Mouse (Mus musculus): ENCODE measurements around the gene Rpl31. TPM values are rescaled to one million over a fixed set of nuclear protein-coding genes. Genes with fewer than 3 reads are reported as not detected.

Gene Rpl31
- polyA plus RNA-seq, 1 experiment from 2014 or later, result 438 TPM

- H3K4me2 ChIP-seq, result no peak overlapping the region
- peaks cover 3% of the 10 kb centered on the region; the same call in 1 of the 2 replicates for H3K9me3 ChIP-seq (replicated peaks; ENCODE audit: control insufficient read depth, low read length)
- 0 out of 2 replicates have a peak, but pooled peaks cover 4% of the 10 kb centered on the region for H3K27me3 ChIP-seq (ENCODE audit: control insufficient read depth, insufficient read depth, low read length)
- 79% methylated on average over 3 of the region's 3 CpGs for WGBS (ENCODE audit: insufficient replicate concordance)
- no peak overlapping the region for H3K9ac ChIP-seq (ENCODE audit: low read depth, low read length)
- H3K4me3 ChIP-seq (ENCODE audit: low read depth, low read length), result no peak overlapping the region
- no peaks in the 10 kb centered on the region for H3K4me1 ChIP-seq (ENCODE audit: control insufficient read depth, insufficient read depth, low read length)
- H3K27ac ChIP-seq (ENCODE audit: low read depth, low read length), result no peak overlapping the region
- peaks cover 2% of the 10 kb centered on the region; the same call in 1 of the 2 replicates for H3K36me3 ChIP-seq (ENCODE audit: control insufficient read depth, insufficient read depth, low read length)
- ATAC-seq (replicated peaks; ENCODE audit: insufficient number of reproducible peaks, low FRiP score, low TSS enrichment), result no peak
These were observed 27.0 kb downstream of the Rpl31 start for GRCm38 (mm10) chr1:39394650-39395049.

- no peak overlapping the region for H3K9ac ChIP-seq (ENCODE audit: low read depth, low read length)
- no peak for ATAC-seq (replicated peaks; ENCODE audit: insufficient number of reproducible peaks, low FRiP score, low TSS enrichment)
- peaks cover 3% of the 10 kb centered on the region; the same call in 1 of the 2 replicates for H3K9me3 ChIP-seq (replicated peaks; ENCODE audit: control insufficient read depth, low read length)
- peaks cover 2% of the 10 kb centered on the region; the same call in 1 of the 2 replicates for H3K36me3 ChIP-seq (ENCODE audit: control insufficient read depth, insufficient read depth, low read length)
- no peaks in the 10 kb centered on the region for H3K4me1 ChIP-seq (ENCODE audit: control insufficient read depth, insufficient read depth, low read length)
- H3K4me3 ChIP-seq (ENCODE audit: low read depth, low read length), result no peak overlapping the region
- no peak overlapping the region for H3K4me2 ChIP-seq
- no peak overlapping the region for H3K27ac ChIP-seq (ENCODE audit: low read depth, low read length)
- WGBS (ENCODE audit: insufficient replicate concordance), result 51% methylated on average over 4 of the region's 4 CpGs
- no peaks in the 10 kb centered on the region for H3K27me3 ChIP-seq (ENCODE audit: control insufficient read depth, insufficient read depth, low read length)
These were observed 28.7 kb downstream of the Rpl31 start for GRCm38 (mm10) chr1:39396347-39396746.

- no peak for ATAC-seq (replicated peaks; ENCODE audit: insufficient number of reproducible peaks, low FRiP score, low TSS enrichment)
- H3K9me3 ChIP-seq (replicated peaks; ENCODE audit: control insufficient read depth, low read length), result peaks cover 3% of the 10 kb centered on the region; the same call in 1 of the 2 replicates
- 69% methylated on average over 6 of the region's 6 CpGs for WGBS (ENCODE audit: insufficient replicate concordance)
These were observed 30.6 kb downstream of the Rpl31 start for GRCm38 (mm10) chr1:39398284-39398683.

GRCm38 (mm10) chr1:39399228-39399627, 31.6 kb downstream of the Rpl31 start:
- 52% methylated on average over 4 of the region's 4 CpGs for WGBS (ENCODE audit: insufficient replicate concordance)
- no peaks in the 10 kb centered on the region for H3K27me3 ChIP-seq (ENCODE audit: control insufficient read depth, insufficient read depth, low read length)
- peaks cover 3% of the 10 kb centered on the region; the same call in 1 of the 2 replicates for H3K9me3 ChIP-seq (replicated peaks; ENCODE audit: control insufficient read depth, low read length)
- no peak overlapping the region for H3K4me2 ChIP-seq
- ATAC-seq (replicated peaks; ENCODE audit: insufficient number of reproducible peaks, low FRiP score, low TSS enrichment), result no peak
- no peak overlapping the region for H3K27ac ChIP-seq (ENCODE audit: low read depth, low read length)
- H3K36me3 ChIP-seq (ENCODE audit: control insufficient read depth, insufficient read depth, low read length), result no peaks in the 10 kb centered on the region; the same call in 1 of the 2 replicates
- H3K4me1 ChIP-seq (ENCODE audit: control insufficient read depth, insufficient read depth, low read length), result no peaks in the 10 kb centered on the region
- no peak overlapping the region for H3K4me3 ChIP-seq (ENCODE audit: low read depth, low read length)
- H3K9ac ChIP-seq (ENCODE audit: low read depth, low read length), result no peak overlapping the region

More at GRCm38 (mm10) chr1:39398284-39398683, 30.6 kb downstream of the Rpl31 start:
- no peak overlapping the region for H3K4me2 ChIP-seq
- H3K9ac ChIP-seq (ENCODE audit: low read depth, low read length), result no peak overlapping the region
- H3K36me3 ChIP-seq (ENCODE audit: control insufficient read depth, insufficient read depth, low read length), result peaks cover under 1% of the 10 kb centered on the region; the same call in 1 of the 2 replicates
- H3K4me3 ChIP-seq (ENCODE audit: low read depth, low read length), result no peak overlapping the region
- no peaks in the 10 kb centered on the region for H3K4me1 ChIP-seq (ENCODE audit: control insufficient read depth, insufficient read depth, low read length)
- H3K27ac ChIP-seq (ENCODE audit: low read depth, low read length), result no peak overlapping the region
- no peaks in the 10 kb centered on the region for H3K27me3 ChIP-seq (ENCODE audit: control insufficient read depth, insufficient read depth, low read length)

GRCm38 (mm10) chr1:39400173-39400572, 32.5 kb downstream of the Rpl31 start:
- no peaks in the 10 kb centered on the region for H3K27me3 ChIP-seq (ENCODE audit: control insufficient read depth, insufficient read depth, low read length)
- no peak overlapping the region for H3K9ac ChIP-seq (ENCODE audit: low read depth, low read length)
- no peak overlapping the region for H3K27ac ChIP-seq (ENCODE audit: low read depth, low read length)
- ATAC-seq (replicated peaks; ENCODE audit: insufficient number of reproducible peaks, low FRiP score, low TSS enrichment), result no peak
- no peaks in the 10 kb centered on the region; the same call in 1 of the 2 replicates for H3K36me3 ChIP-seq (ENCODE audit: control insufficient read depth, insufficient read depth, low read length)
- no peak overlapping the region for H3K4me3 ChIP-seq (ENCODE audit: low read depth, low read length)
- 90% methylated on average over 3 of the region's 3 CpGs for WGBS (ENCODE audit: insufficient replicate concordance)
- H3K4me1 ChIP-seq (ENCODE audit: control insufficient read depth, insufficient read depth, low read length), result no peaks in the 10 kb centered on the region
- no peak overlapping the region for H3K4me2 ChIP-seq
- H3K9me3 ChIP-seq (replicated peaks; ENCODE audit: control insufficient read depth, low read length), result peaks cover 3% of the 10 kb centered on the region; the same call in 1 of the 2 replicates

- 73% methylated on average over 4 of the region's 4 CpGs for WGBS (ENCODE audit: insufficient replicate concordance)
- no peaks in the 10 kb centered on the region for H3K9me3 ChIP-seq (replicated peaks; ENCODE audit: control insufficient read depth, low read length)
- H3K27me3 ChIP-seq (ENCODE audit: control insufficient read depth, insufficient read depth, low read length), result no peaks in the 10 kb centered on the region
- no peak overlapping the region for H3K9ac ChIP-seq (ENCODE audit: low read depth, low read length)
- H3K36me3 ChIP-seq (ENCODE audit: control insufficient read depth, insufficient read depth, low read length), result no peaks in the 10 kb centered on the region
- no peak overlapping the region for H3K4me3 ChIP-seq (ENCODE audit: low read depth, low read length)
- H3K4me1 ChIP-seq (ENCODE audit: control insufficient read depth, insufficient read depth, low read length), result no peaks in the 10 kb centered on the region
- no peak for ATAC-seq (replicated peaks; ENCODE audit: insufficient number of reproducible peaks, low FRiP score, low TSS enrichment)
- no peak overlapping the region for H3K4me2 ChIP-seq
- H3K27ac ChIP-seq (ENCODE audit: low read depth, low read length), result no peak overlapping the region
These were observed 39.5 kb downstream of the Rpl31 start for GRCm38 (mm10) chr1:39407108-39407507.

- Histone ChIP-seq H3K4me2 (no peak overlapping the region), H3K27ac (ENCODE audit: low read depth, low read length) (no peak overlapping the region), H3K4me3 (ENCODE audit: low read depth, low read length) (no peak overlapping the region), H3K4me1 (ENCODE audit: control insufficient read depth, insufficient read depth, low read length) (no peaks in the 10 kb centered on the region), H3K36me3 (ENCODE audit: control insufficient read depth, insufficient read depth, low read length) (no peaks in the 10 kb centered on the region), H3K27me3 (ENCODE audit: control insufficient read depth, insufficient read depth, low read length) (no peaks in the 10 kb centered on the region), H3K9me3 (replicated peaks; ENCODE audit: control insufficient read depth, low read length) (no peaks in the 10 kb centered on the region), H3K9ac (ENCODE audit: low read depth, low read length) (no peak overlapping the region)
- no peak for ATAC-seq (replicated peaks; ENCODE audit: insufficient number of reproducible peaks, low FRiP score, low TSS enrichment)
- WGBS (ENCODE audit: insufficient replicate concordance), result 86% methylated on average over 6 of the region's 6 CpGs
These were observed 40.5 kb downstream of the Rpl31 start for GRCm38 (mm10) chr1:39408123-39408522.

- no peaks in the 10 kb centered on the region for H3K36me3 ChIP-seq (ENCODE audit: control insufficient read depth, insufficient read depth, low read length)
- no peak overlapping the region for H3K9ac ChIP-seq (ENCODE audit: low read depth, low read length)
- 73% methylated on average over 7 of the region's 7 CpGs for WGBS (ENCODE audit: insufficient replicate concordance)
- H3K27ac ChIP-seq (ENCODE audit: low read depth, low read length), result no peak overlapping the region
- no peak overlapping the region for H3K4me2 ChIP-seq
- H3K27me3 ChIP-seq (ENCODE audit: control insufficient read depth, insufficient read depth, low read length), result no peaks in the 10 kb centered on the region
- H3K4me1 ChIP-seq (ENCODE audit: control insufficient read depth, insufficient read depth, low read length), result no peaks in the 10 kb centered on the region
- ATAC-seq (replicated peaks; ENCODE audit: insufficient number of reproducible peaks, low FRiP score, low TSS enrichment), result no peak
- H3K4me3 ChIP-seq (ENCODE audit: low read depth, low read length), result no peak overlapping the region
- no peaks in the 10 kb centered on the region for H3K9me3 ChIP-seq (replicated peaks; ENCODE audit: control insufficient read depth, low read length)
These were observed 41.0 kb downstream of the Rpl31 start for GRCm38 (mm10) chr1:39408668-39409067.

Data from heart, embryonic 11.5 days (tissue).